Mouse (Mus musculus) midbrain, embryonic 12.5 days (tissue): ENCODE results near the gene Ccdc57. TPM values are rescaled to one million over a fixed set of nuclear protein-coding genes. Genes with fewer than 3 reads are reported as not detected.

Experiments
- ATAC-seq: fragments of 200-750 bp; cut with Nextera tagmentation; 2 replicates; pipeline ENCODE4 v1.8.0; 2017; ENCODE audit warnings: low read depth, moderate TSS enrichment, moderate library complexity; ENCODE audit not compliant: low FRiP score
- H3K27ac ChIP-seq: fragments of 300-500 bp; sonication (generic); replicated peaks from 2 replicates; pipeline ENCODE4 v1.5.1; 2016; ENCODE audit warnings: mild to moderate bottlenecking
- H3K27me3 ChIP-seq: fragments of 300-500 bp; sonication (generic); 2 replicates; pipeline ENCODE4 v1.6.1; 2016; ENCODE audit warnings: mild to moderate bottlenecking
- H3K36me3 ChIP-seq: fragments of 300-500 bp; sonication (generic); 2 replicates; pipeline ENCODE4 v1.6.1; 2016
- H3K4me1 ChIP-seq: fragments of 300-500 bp; sonication (generic); 2 replicates; pipeline ENCODE4 v1.6.1; 2016
- H3K4me2 ChIP-seq: fragments of 300-500 bp; sonication (generic); replicated peaks from 2 replicates; pipeline ENCODE4 v1.6.1; 2016; ENCODE audit warnings: mild to moderate bottlenecking, moderate library complexity
- H3K4me3 ChIP-seq: fragments of 300-500 bp; sonication (generic); 2 replicates; pipeline ENCODE4 v1.5.1; 2016; ENCODE audit warnings: mild to moderate bottlenecking
- H3K9ac ChIP-seq: fragments of 300-500 bp; sonication (generic); replicated peaks from 2 replicates; pipeline ENCODE4 v1.6.1; 2016; ENCODE audit warnings: mild to moderate bottlenecking, moderate library complexity
- H3K9me3 ChIP-seq: fragments of 300-500 bp; sonication (generic); 2 replicates; pipeline ENCODE4 v1.6.1; 2016; ENCODE audit warnings: mild to moderate bottlenecking
- WGBS: fragments of 180-500 bp; shearing (Covaris S2); methylation state at CpG from one replicate; pipeline ENCODE4 v1.1.7; 2016; 5-methylcytosine and 5-hydroxymethylcytosine counted together
- polyA plus RNA-seq: library from polyadenylated mRNA; unstranded; fragments of >200 nt; fragmentation: Nextera tagmentation; extraction: Ambion mirVana; gene quantifications from 2 replicates; pipeline ENCODE4 v1.2.1, GENCODE M21; 2016

Ccdc57 gene
- 5.9 and 6.3 TPM in 2 replicates for polyA plus RNA-seq

DNA sequence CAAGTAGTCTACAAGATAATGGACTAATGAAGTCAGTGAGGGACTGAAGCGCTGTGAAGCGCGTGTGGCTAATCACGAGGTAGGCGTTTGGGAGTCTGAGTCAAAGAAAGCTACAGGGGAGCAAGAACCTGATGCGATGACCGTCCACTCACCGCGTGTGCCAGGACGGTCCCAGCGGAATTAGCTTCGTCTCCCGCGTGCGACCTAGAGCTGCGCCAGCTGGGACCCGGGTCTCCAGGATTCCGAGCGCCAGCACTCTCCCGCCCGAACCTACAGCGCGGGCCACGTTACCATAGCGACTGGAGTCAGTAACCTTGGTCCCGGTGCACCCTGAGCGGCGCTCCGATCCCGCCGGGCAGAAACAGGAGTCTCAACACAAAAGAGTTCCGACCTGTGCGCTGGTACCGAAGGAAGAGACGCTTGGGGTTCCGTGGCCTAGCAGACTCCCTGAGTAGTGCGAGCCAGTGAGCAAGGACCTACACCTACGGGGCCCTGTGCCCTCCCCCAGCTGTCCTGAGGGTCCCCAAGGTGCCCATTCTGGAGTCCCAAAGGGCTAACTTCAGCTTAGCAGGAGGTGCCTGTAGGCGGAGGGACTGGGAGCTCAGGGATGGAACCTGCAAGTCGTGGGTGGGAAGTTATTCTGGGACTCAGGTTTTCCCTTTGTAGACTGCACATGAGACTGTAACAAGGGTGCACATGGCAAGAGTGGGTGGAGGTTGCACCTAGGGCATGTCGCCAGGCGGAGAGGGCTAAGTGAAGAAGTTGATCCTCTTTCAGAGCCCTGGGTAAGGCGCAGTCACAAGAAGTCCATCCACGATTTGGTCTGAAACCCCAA, at the start of gene Ccdc57:
Gene Ccdc57 (minus strand): TSS at position 309 of the 835 bp plus-strand sequence.
- Histone ChIP-seq H3K9me3 (peaks cover 9% of the 10 kb centered on the region; the same call in 1 of the 2 replicates), H3K4me1 (peaks cover 9% of the 10 kb centered on the region), H3K36me3 (no peaks in the 10 kb centered on the region), H3K4me3 (peak within 1 kb of the TSS; percentile 54), H3K27ac (no peak within 1 kb of the TSS), H3K4me2 (peak within 1 kb of the TSS; percentile 62), H3K27me3 (no peaks in the 10 kb centered on the region), H3K9ac (peak within 1 kb of the TSS; percentile 61)
- peak; percentile 86 for ATAC-seq
- 9% methylated on average over 44 of the region's 44 CpGs for WGBS

DNA sequence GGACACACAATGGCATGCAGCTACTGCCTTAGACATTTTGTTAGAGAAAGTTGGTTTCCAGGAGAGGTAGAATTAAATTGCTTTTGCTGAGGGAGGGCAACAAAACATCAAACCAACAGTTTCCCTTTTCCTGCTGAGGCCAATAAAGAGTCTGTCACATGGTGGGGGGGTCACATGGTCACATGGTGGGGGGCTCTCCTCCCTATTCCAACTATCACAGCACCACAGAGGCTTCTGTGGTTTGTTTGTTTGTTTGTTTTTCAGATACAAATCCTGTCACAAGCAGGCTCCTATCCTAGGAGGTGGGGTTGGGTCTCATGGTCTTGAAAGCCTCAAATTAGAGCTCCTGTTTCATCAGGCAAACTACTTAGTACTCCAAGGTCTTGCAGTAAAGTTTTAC, 49.8 kb upstream of the Ccdc57 start:
- Histone ChIP-seq H3K9me3 (no peaks in the 10 kb centered on the region), H3K27me3 (no peaks in the 10 kb centered on the region), H3K36me3 (peaks cover 79% of the 10 kb centered on the region), H3K27ac (no peak overlapping the region), H3K4me3 (no peak overlapping the region), H3K4me2 (no peak overlapping the region), H3K9ac (no peak overlapping the region), H3K4me1 (0 out of 2 replicates have a peak, but pooled peaks cover 5% of the 10 kb centered on the region)
- ATAC-seq = no peak

GRCm38 (mm10) chr11:120981661-120982060, 49.0 kb upstream of the Ccdc57 start:
- WGBS = 87% methylated on average over 4 of the region's 4 CpGs
- H3K9me3 ChIP-seq = no peaks in the 10 kb centered on the region
- no peak for ATAC-seq
- no peaks in the 10 kb centered on the region for H3K27me3 ChIP-seq
- no peak overlapping the region for H3K27ac ChIP-seq
- no peak overlapping the region for H3K9ac ChIP-seq
- no peak overlapping the region for H3K4me2 ChIP-seq
- no peaks in the 10 kb centered on the region for H3K4me1 ChIP-seq
- H3K4me3 ChIP-seq = no peak overlapping the region
- H3K36me3 ChIP-seq = peaks cover 86% of the 10 kb centered on the region

DNA sequence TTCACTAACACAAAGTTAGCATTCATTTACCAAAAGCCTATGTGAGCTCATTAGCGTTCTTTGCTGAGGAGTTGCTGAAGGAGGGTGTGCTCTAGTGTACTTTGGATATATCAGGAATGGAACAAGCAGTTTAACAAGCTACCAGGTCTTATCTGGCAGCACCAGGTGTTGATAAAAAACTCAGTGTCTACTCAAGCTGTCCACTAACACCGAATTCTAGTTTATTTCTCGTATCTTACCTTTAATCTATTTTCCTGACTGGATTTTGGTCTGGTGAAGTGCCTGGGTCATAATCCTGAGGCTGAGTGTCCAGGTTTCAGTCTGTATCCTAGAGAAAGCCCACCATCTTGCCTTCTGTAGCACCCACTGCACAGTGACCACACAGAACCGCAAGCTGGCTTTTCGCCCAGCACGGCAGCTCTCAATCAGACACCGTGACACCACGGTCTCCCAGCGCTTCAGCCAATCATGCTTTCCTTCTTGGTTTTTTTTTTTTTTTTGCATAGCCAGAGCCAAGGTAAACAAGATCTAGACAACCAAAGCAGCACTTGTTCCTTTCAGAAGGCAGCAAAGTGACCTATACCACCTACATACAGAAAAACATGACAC, 47.9 kb upstream of the Ccdc57 start:
- Histone ChIP-seq H3K9ac (no peak overlapping the region), H3K4me3 (no peak overlapping the region), H3K36me3 (peaks cover 86% of the 10 kb centered on the region), H3K27ac (no peak overlapping the region), H3K4me2 (no peak overlapping the region), H3K27me3 (no peaks in the 10 kb centered on the region), H3K4me1 (no peaks in the 10 kb centered on the region), H3K9me3 (no peaks in the 10 kb centered on the region)
- WGBS = 94% methylated on average over 9 of the region's 9 CpGs
- no peak for ATAC-seq

DNA sequence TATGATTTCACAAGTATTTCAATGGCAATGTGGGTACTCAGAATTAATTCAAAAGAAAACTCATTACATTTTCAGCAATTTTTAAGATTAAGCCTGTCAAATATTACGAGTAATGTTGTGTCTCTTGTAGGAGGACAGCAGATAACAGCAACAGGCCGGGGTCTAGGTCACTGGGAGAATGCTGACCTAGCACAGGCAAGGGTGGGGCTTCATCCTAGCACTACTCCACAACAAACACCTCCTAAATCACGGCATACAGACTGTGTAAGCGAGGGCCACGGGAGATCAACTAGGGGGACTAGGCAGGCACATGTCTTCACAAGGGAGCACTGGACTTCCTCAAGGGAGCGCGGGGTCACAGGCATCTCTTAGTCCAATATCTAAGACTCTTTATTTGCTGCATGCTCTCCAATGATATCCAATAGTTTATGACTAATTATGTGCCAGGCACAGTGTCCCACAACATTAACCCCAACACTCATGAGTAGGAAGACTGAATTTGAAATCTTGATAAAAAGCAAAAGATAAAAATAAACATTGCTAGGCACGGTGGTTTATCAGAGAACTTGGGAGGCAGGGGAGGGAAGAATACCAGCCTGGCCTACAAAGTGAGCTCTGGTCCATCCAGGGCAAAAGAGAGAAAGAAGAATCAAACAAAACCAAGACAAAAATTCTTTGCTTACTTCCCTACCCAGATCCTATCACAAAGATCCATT, 47.2 kb upstream of the Ccdc57 start:
- no peak for ATAC-seq
- WGBS = 92% methylated on average over 8 of the region's 8 CpGs
- Histone ChIP-seq H3K27me3 (no peaks in the 10 kb centered on the region), H3K9me3 (no peaks in the 10 kb centered on the region), H3K36me3 (peaks cover 91% of the 10 kb centered on the region), H3K4me1 (no peaks in the 10 kb centered on the region), H3K4me3 (no peak overlapping the region), H3K4me2 (no peak overlapping the region), H3K9ac (no peak overlapping the region), H3K27ac (no peak overlapping the region)

DNA sequence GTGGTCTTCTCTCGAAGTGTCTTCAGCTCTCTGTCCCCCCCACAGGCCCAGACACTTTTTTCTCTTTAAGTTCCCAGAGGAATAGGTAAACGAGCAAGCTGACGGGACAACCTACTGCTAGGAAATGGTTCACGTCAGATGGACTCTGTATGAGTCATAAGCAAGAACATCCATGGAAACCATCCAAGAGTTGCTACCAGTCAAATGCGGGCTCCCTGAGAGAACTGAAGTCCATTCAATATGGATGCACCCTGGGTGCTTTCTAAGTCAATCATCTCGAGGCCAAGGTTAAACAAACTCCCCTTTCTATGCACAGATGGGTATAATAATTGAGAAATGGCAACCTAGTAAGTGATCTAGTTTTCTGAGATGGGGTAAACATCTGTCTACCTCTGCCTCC, 40.6 kb upstream of the Ccdc57 start:
- Histone ChIP-seq H3K9ac (no peak overlapping the region), H3K4me1 (no peaks in the 10 kb centered on the region), H3K36me3 (peaks cover 99% of the 10 kb centered on the region), H3K9me3 (no peaks in the 10 kb centered on the region), H3K4me2 (no peak overlapping the region), H3K27ac (no peak overlapping the region), H3K4me3 (no peak overlapping the region), H3K27me3 (no peaks in the 10 kb centered on the region)
- ATAC-seq = no peak
- 93% methylated on average over 6 of the region's 6 CpGs for WGBS

GRCm38 (mm10) chr11:120971237-120971636, 38.6 kb upstream of the Ccdc57 start:
- Histone ChIP-seq H3K36me3 (peaks cover 100% of the 10 kb centered on the region), H3K4me1 (no peaks in the 10 kb centered on the region)
- 93% methylated on average over 5 of the region's 5 CpGs for WGBS

GRCm38 (mm10) chr11:120969742-120970141, 37.1 kb upstream of the Ccdc57 start:
- no peaks in the 10 kb centered on the region for H3K4me1 ChIP-seq
- H3K36me3 ChIP-seq = peaks cover 100% of the 10 kb centered on the region
- ATAC-seq = no peak
- H3K4me3 ChIP-seq = no peak overlapping the region
- H3K27me3 ChIP-seq = no peaks in the 10 kb centered on the region
- no peak overlapping the region for H3K9ac ChIP-seq
- H3K4me2 ChIP-seq = no peak overlapping the region
- 93% methylated on average over 5 of the region's 5 CpGs for WGBS
- no peak overlapping the region for H3K27ac ChIP-seq
- no peaks in the 10 kb centered on the region for H3K9me3 ChIP-seq

More at GRCm38 (mm10) chr11:120971237-120971636, 38.6 kb upstream of the Ccdc57 start:
- H3K27ac ChIP-seq = no peak overlapping the region
- no peaks in the 10 kb centered on the region for H3K27me3 ChIP-seq
- H3K9ac ChIP-seq = no peak overlapping the region
- no peak for ATAC-seq
- H3K4me3 ChIP-seq = no peak overlapping the region
- no peaks in the 10 kb centered on the region for H3K9me3 ChIP-seq
- no peak overlapping the region for H3K4me2 ChIP-seq

DNA sequence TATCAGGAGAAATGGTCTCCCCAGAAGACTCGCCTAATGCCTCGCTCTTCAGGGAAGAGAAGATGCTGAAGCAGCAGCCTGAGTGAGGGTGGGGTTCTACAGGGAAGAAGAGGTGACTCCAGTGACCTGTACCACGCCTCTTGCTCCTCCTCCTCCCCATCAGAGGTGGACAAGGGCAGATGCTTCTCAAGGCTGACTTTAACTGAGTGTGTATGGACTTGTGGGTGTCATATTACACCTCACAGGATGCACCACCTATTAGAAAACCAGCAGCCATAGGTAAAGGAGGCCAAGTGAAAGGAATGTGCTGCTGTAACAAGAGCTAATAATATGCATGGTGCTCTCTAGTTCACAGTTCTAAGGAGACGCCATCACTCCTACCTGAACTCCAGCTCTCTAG, 32.9 kb upstream of the Ccdc57 start:
- peaks cover 98% of the 10 kb centered on the region for H3K36me3 ChIP-seq

DNA sequence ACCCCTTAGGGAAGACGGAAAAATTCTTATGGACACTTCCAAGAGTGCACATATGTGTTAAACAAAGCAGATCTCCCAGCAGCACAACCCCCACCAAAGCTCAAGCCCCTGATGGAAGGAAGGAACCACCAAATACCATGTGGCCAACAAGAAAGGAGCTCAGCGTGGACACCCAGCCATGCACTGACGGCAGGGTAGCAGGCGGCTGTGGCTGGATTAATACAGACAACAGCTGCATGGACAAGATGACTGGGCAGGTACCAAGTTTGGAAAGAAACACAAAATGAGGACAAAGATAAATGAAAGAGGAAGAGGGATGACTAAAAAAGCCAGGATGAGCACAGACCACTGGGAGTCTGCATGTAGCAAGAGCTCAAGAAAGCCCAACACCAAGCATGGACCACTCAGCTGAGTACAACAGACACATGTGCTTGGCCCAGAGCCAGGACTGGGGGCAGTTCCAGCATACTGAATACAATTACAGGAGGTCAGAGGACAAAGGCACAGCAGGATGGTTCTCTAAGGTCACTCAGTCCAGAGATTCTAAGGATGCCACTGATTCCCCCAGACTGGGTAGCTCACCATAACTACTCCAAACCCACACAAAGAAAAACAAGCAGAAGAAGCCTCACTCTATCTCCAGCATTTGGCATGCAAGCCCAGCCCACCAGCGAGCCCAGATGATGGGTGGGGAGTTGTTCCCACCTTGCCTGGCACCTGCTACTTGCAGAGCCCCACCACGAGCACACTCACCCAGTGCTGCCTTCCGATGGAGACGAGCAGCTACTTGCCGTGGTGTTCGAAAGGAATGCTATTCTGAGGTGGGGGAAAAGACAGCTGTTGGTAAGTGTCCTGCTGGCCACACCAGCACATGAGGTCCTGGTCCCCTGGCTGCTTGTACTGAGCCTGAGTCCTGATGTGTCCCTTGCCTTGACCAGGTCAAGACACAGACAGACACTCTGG, 31.8 kb upstream of the Ccdc57 start:
- Histone ChIP-seq H3K4me3 (no peak overlapping the region), H3K27ac (0 out of 2 replicates have a peak overlapping the region, but pooled peaks have one; percentile 10), H3K9me3 (no peaks in the 10 kb centered on the region), H3K27me3 (no peaks in the 10 kb centered on the region), H3K36me3 (peaks cover 92% of the 10 kb centered on the region), H3K4me2 (no peak overlapping the region), H3K4me1 (no peaks in the 10 kb centered on the region), H3K9ac (no peak overlapping the region)
- 80% methylated on average over 10 of the region's 10 CpGs for WGBS
- no peak for ATAC-seq

More for the DNA sequence above, 32.9 kb upstream of the Ccdc57 start:
- 92% methylated on average over 4 of the region's 4 CpGs for WGBS
- Histone ChIP-seq H3K4me2 (no peak overlapping the region), H3K4me3 (no peak overlapping the region), H3K27me3 (no peaks in the 10 kb centered on the region), H3K9ac (no peak overlapping the region), H3K27ac (no peak overlapping the region), H3K4me1 (no peaks in the 10 kb centered on the region), H3K9me3 (no peaks in the 10 kb centered on the region)
- ATAC-seq = no peak

DNA sequence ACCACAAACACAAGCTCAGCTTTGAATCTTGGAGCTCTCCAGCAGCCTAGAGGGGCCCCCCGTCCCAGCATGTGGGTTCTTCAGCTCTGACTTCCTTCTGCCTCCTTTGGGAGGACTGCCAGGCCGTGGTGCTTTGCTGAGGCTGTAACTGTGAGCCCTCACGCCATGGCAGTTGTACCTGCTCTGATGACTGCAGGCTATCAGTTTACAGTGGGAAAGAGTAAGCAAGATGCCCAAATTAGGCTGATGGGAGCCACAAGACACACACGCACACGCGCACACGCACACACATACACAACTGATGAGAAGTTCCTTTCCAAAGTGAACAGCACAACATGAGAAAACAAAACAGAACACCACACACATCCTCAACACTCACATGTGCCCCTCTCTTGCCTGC, 30.2 kb upstream of the Ccdc57 start:
- no peak overlapping the region for H3K27ac ChIP-seq
- ATAC-seq = no peak
- H3K9ac ChIP-seq = no peak overlapping the region
- no peak overlapping the region for H3K4me2 ChIP-seq
- H3K4me3 ChIP-seq = no peak overlapping the region
- peaks cover 90% of the 10 kb centered on the region for H3K36me3 ChIP-seq
- no peaks in the 10 kb centered on the region for H3K4me1 ChIP-seq
- H3K9me3 ChIP-seq = no peaks in the 10 kb centered on the region
- H3K27me3 ChIP-seq = no peaks in the 10 kb centered on the region
- 94% methylated on average over 7 of the region's 7 CpGs for WGBS
